Mouse (Mus musculus) forebrain, embryonic 12.5 days (tissue): Measurements from ENCODE around the gene Ipo5. TPM values are rescaled to one million over a fixed set of nuclear protein-coding genes. Genes with fewer than 3 reads are reported as not detected.

Source experiments
- ATAC-seq: fragments of 200-750 bp; cut with Nextera tagmentation; 2 replicates; pipeline ENCODE4 v1.8.0; 2017; ENCODE audit warnings: moderate TSS enrichment; ENCODE audit not compliant: low FRiP score
- H3K27ac ChIP-seq: fragments of 300-500 bp; sonication (generic); 2 replicates; pipeline ENCODE4 v1.5.1; 2016; ENCODE audit warnings: mild to moderate bottlenecking
- H3K27me3 ChIP-seq: fragments of 300-500 bp; sonication (generic); 2 replicates; pipeline ENCODE4 v1.6.1; 2016; ENCODE audit warnings: mild to moderate bottlenecking
- H3K36me3 ChIP-seq: fragments of 300-500 bp; sonication (generic); replicated peaks from 2 replicates; pipeline ENCODE4 v1.6.1; 2016; ENCODE audit warnings: mild to moderate bottlenecking
- H3K4me1 ChIP-seq: fragments of 300-500 bp; sonication (generic); 2 replicates; pipeline ENCODE4 v1.6.1; 2016
- H3K4me2 ChIP-seq: fragments of 300-500 bp; sonication (generic); 2 replicates; pipeline ENCODE4 v1.6.1; 2016; ENCODE audit warnings: mild to moderate bottlenecking, moderate library complexity
- H3K4me3 ChIP-seq: fragments of 300-500 bp; sonication (generic); replicated peaks from 2 replicates; pipeline ENCODE4 v1.5.1; 2016; ENCODE audit warnings: mild to moderate bottlenecking
- H3K9ac ChIP-seq: fragments of 300-500 bp; sonication (generic); 2 replicates; pipeline ENCODE4 v1.6.1; 2016; ENCODE audit warnings: mild to moderate bottlenecking
- H3K9me3 ChIP-seq: fragments of 300-500 bp; sonication (generic); 2 replicates; pipeline ENCODE4 v1.6.1; 2016
- WGBS: fragments of 180-500 bp; shearing (Covaris S2); methylation state at CpG from one replicate; pipeline ENCODE4 v1.1.7; 2016; 5-methylcytosine and 5-hydroxymethylcytosine counted together
- polyA plus RNA-seq: library from polyadenylated mRNA; unstranded; fragments of >200 nt; fragmentation: Nextera tagmentation; extraction: Ambion mirVana; gene quantifications from 2 replicates; pipeline ENCODE4 v1.2.1, GENCODE M21; 2016

The Ipo5 gene
- polyA plus RNA-seq = 131 and 136 TPM in 2 replicates

- Histone ChIP-seq H3K4me1 (peaks cover 20% of the 10 kb centered on the region), H3K27ac (peak within 1 kb of the TSS; percentile 87), H3K27me3 (no peaks in the 10 kb centered on the region), H3K9me3 (no peaks in the 10 kb centered on the region), H3K9ac (peak within 1 kb of the TSS; percentile 92), H3K36me3 (no peaks in the 10 kb centered on the region), H3K4me3 (peak within 1 kb of the TSS; percentile 94), H3K4me2 (peak within 1 kb of the TSS; percentile 76)
- peak; percentile 96 for ATAC-seq
- 1% methylated on average over 36 of the region's 83 CpGs for WGBS
These were observed at the start of gene Ipo5 for GRCm38 (mm10) chr14:120910733-120911324. Ipo5 (plus strand) TSS chr14:120911224.

- no peak for ATAC-seq
- 90% methylated on average over 3 of the region's 3 CpGs for WGBS
These were observed 47.8 kb upstream of the Ipo5 start for GRCm38 (mm10) chr14:120863205-120863604.

GRCm38 (mm10) chr14:120864896-120865295 lies 46.1 kb upstream of the Ipo5 start:
- H3K4me2 ChIP-seq = no peak overlapping the region
- peaks cover 3% of the 10 kb centered on the region; the same call in 1 of the 2 replicates for H3K9me3 ChIP-seq
- no peaks in the 10 kb centered on the region for H3K36me3 ChIP-seq
- no peak for ATAC-seq
- H3K4me3 ChIP-seq = no peak overlapping the region
- no peaks in the 10 kb centered on the region for H3K4me1 ChIP-seq
- no peak overlapping the region for H3K9ac ChIP-seq
- WGBS = 93% methylated on average over 4 of the region's 4 CpGs
- no peaks in the 10 kb centered on the region for H3K27me3 ChIP-seq
- no peak overlapping the region for H3K27ac ChIP-seq

More at GRCm38 (mm10) chr14:120863205-120863604, 47.8 kb upstream of the Ipo5 start:
- Histone ChIP-seq H3K4me2 (no peak overlapping the region), H3K9me3 (peaks cover 12% of the 10 kb centered on the region), H3K27me3 (no peaks in the 10 kb centered on the region), H3K9ac (no peak overlapping the region), H3K36me3 (no peaks in the 10 kb centered on the region), H3K27ac (no peak overlapping the region), H3K4me3 (no peak overlapping the region), H3K4me1 (no peaks in the 10 kb centered on the region)

GRCm38 (mm10) chr14:120866573-120866972 lies 44.5 kb upstream of the Ipo5 start:
- WGBS = 93% methylated on average over 8 of the region's 8 CpGs
- no peak overlapping the region for H3K27ac ChIP-seq
- H3K4me3 ChIP-seq = no peak overlapping the region
- no peaks in the 10 kb centered on the region for H3K27me3 ChIP-seq
- peaks cover 3% of the 10 kb centered on the region; the same call in 1 of the 2 replicates for H3K9me3 ChIP-seq
- ATAC-seq = no peak
- H3K9ac ChIP-seq = no peak overlapping the region
- H3K4me2 ChIP-seq = no peak overlapping the region
- H3K4me1 ChIP-seq = peaks cover 7% of the 10 kb centered on the region
- H3K36me3 ChIP-seq = no peaks in the 10 kb centered on the region

- Histone ChIP-seq H3K9me3 (peaks cover 3% of the 10 kb centered on the region; the same call in 1 of the 2 replicates), H3K27ac (no peak overlapping the region), H3K27me3 (no peaks in the 10 kb centered on the region), H3K4me1 (peaks cover 7% of the 10 kb centered on the region), H3K9ac (no peak overlapping the region), H3K36me3 (no peaks in the 10 kb centered on the region), H3K4me2 (no peak overlapping the region), H3K4me3 (no peak overlapping the region)
- 97% methylated on average over 5 of the region's 5 CpGs for WGBS
- no peak for ATAC-seq
These were observed 43.9 kb upstream of the Ipo5 start for GRCm38 (mm10) chr14:120867121-120867520.

GRCm38 (mm10) chr14:120868494-120868893 lies 42.5 kb upstream of the Ipo5 start:
- Histone ChIP-seq H3K4me3 (no peak overlapping the region), H3K27me3 (no peaks in the 10 kb centered on the region), H3K9ac (no peak overlapping the region), H3K27ac (no peak overlapping the region), H3K9me3 (no peaks in the 10 kb centered on the region), H3K36me3 (no peaks in the 10 kb centered on the region), H3K4me2 (no peak overlapping the region), H3K4me1 (peaks cover 7% of the 10 kb centered on the region)
- WGBS = 83% methylated on average over 8 of the region's 8 CpGs
- no peak for ATAC-seq

- no peaks in the 10 kb centered on the region for H3K36me3 ChIP-seq
- peak overlapping the region; percentile 19; the same call in 1 of the 2 replicates for H3K27ac ChIP-seq
- H3K9ac ChIP-seq = no peak overlapping the region
- H3K4me1 ChIP-seq = peaks cover 7% of the 10 kb centered on the region
- H3K4me2 ChIP-seq = no peak overlapping the region
- ATAC-seq = no peak
- no peaks in the 10 kb centered on the region for H3K27me3 ChIP-seq
- H3K4me3 ChIP-seq = no peak overlapping the region
- whole genome bisulfite sequencing = 51% methylated on average over 5 of the region's 5 CpGs
- H3K9me3 ChIP-seq = no peaks in the 10 kb centered on the region
These were observed 40.3 kb upstream of the Ipo5 start for GRCm38 (mm10) chr14:120870736-120871135.

- H3K9me3 ChIP-seq = no peaks in the 10 kb centered on the region
- no peaks in the 10 kb centered on the region for H3K36me3 ChIP-seq
- no peak for ATAC-seq
- no peak overlapping the region for H3K27ac ChIP-seq
- H3K4me3 ChIP-seq = no peak overlapping the region
- H3K27me3 ChIP-seq = no peaks in the 10 kb centered on the region
- H3K4me1 ChIP-seq = peaks cover 14% of the 10 kb centered on the region
- WGBS = 91% methylated on average over 7 of the region's 7 CpGs
- H3K4me2 ChIP-seq = no peak overlapping the region
- H3K9ac ChIP-seq = no peak overlapping the region
These were observed 36.6 kb upstream of the Ipo5 start for GRCm38 (mm10) chr14:120874397-120874796.

GRCm38 (mm10) chr14:120875144-120875543 lies 35.9 kb upstream of the Ipo5 start:
- Histone ChIP-seq H3K9me3 (no peaks in the 10 kb centered on the region), H3K27ac (no peak overlapping the region), H3K4me1 (peaks cover 16% of the 10 kb centered on the region), H3K27me3 (no peaks in the 10 kb centered on the region), H3K4me3 (no peak overlapping the region), H3K4me2 (no peak overlapping the region), H3K9ac (no peak overlapping the region), H3K36me3 (no peaks in the 10 kb centered on the region)
- WGBS = 74% methylated on average over 9 of the region's 9 CpGs
- ATAC-seq = no peak

- no peak overlapping the region for H3K4me3 ChIP-seq
- H3K27me3 ChIP-seq = no peaks in the 10 kb centered on the region
- WGBS = 88% methylated on average over 16 of the region's 16 CpGs
- H3K9ac ChIP-seq = no peak overlapping the region
- no peaks in the 10 kb centered on the region for H3K9me3 ChIP-seq
- H3K4me2 ChIP-seq = no peak overlapping the region
- no peak overlapping the region for H3K27ac ChIP-seq
- H3K4me1 ChIP-seq = peaks cover 11% of the 10 kb centered on the region
- ATAC-seq = no peak
- H3K36me3 ChIP-seq = no peaks in the 10 kb centered on the region
These were observed 35.1 kb upstream of the Ipo5 start for GRCm38 (mm10) chr14:120875811-120876388.

- Histone ChIP-seq H3K27ac (no peak overlapping the region), H3K9me3 (no peaks in the 10 kb centered on the region), H3K4me1 (peaks cover 9% of the 10 kb centered on the region), H3K9ac (no peak overlapping the region), H3K4me2 (no peak overlapping the region), H3K27me3 (no peaks in the 10 kb centered on the region), H3K36me3 (no peaks in the 10 kb centered on the region), H3K4me3 (no peak overlapping the region)
- WGBS = 87% methylated on average over 10 of the region's 10 CpGs
- ATAC-seq = no peak
These were observed 33.9 kb upstream of the Ipo5 start for GRCm38 (mm10) chr14:120877147-120877546.

GRCm38 (mm10) chr14:120879026-120879425 lies 32.0 kb upstream of the Ipo5 start:
- WGBS = 91% methylated on average over 2 of the region's 2 CpGs
- H3K27ac ChIP-seq = no peak overlapping the region
- no peak for ATAC-seq
- no peak overlapping the region for H3K4me2 ChIP-seq
- H3K27me3 ChIP-seq = no peaks in the 10 kb centered on the region
- H3K4me1 ChIP-seq = peaks cover 9% of the 10 kb centered on the region
- H3K9me3 ChIP-seq = no peaks in the 10 kb centered on the region
- H3K4me3 ChIP-seq = no peak overlapping the region
- H3K9ac ChIP-seq = no peak overlapping the region
- H3K36me3 ChIP-seq = no peaks in the 10 kb centered on the region

GRCm38 (mm10) chr14:120880601-120881000 lies 30.4 kb upstream of the Ipo5 start:
- Histone ChIP-seq H3K4me2 (no peak overlapping the region), H3K27ac (no peak overlapping the region), H3K27me3 (no peaks in the 10 kb centered on the region), H3K9me3 (no peaks in the 10 kb centered on the region), H3K36me3 (no peaks in the 10 kb centered on the region), H3K4me1 (peaks cover 9% of the 10 kb centered on the region), H3K9ac (no peak overlapping the region), H3K4me3 (no peak overlapping the region)
- no peak for ATAC-seq
- 64% methylated on average over 4 of the region's 5 CpGs for WGBS
